ENCODE assay signal across 8 mouse cellular contexts in genomic region chr3:133091121-133091663, GRCm38 (mm10). TPM values are rescaled to one million over a fixed set of nuclear protein-coding genes. Genes with fewer than 3 reads are reported as not detected.
DNase-seq lines count a peak whose midpoint lies in the region; ATAC-seq lines count a peak whose summit lies in the region.

No protein-coding gene starts in this region.

- no peaks in the 10 kb centered on the region for H3K36me3 ChIP-seq in heart, embryonic 13.5 days
- H3K36me3 ChIP-seq in embryonic facial prominence, embryonic 10.5 days (replicated peaks), result peaks cover 5% of the 10 kb centered on the region; the same call in 1 of the 2 replicates
- H3K36me3 ChIP-seq in hindbrain, embryonic 11.5 days (ENCODE audit: control insufficient read depth, insufficient read depth, low read length), result no peaks in the 10 kb centered on the region
- no peaks in the 10 kb centered on the region for H3K36me3 ChIP-seq in limb, embryonic 12.5 days
- H3K36me3 ChIP-seq in neural tube, embryonic 13.5 days, result no peaks in the 10 kb centered on the region

- no peaks in the 10 kb centered on the region for H3K27me3 ChIP-seq in heart, embryonic 13.5 days (replicated peaks)
- no peaks in the 10 kb centered on the region for H3K27me3 ChIP-seq in embryonic facial prominence, embryonic 10.5 days (replicated peaks; ENCODE audit: low read depth, poor library complexity, severe bottlenecking)
- no peaks in the 10 kb centered on the region for H3K27me3 ChIP-seq in hindbrain, embryonic 11.5 days (ENCODE audit: control insufficient read depth, insufficient read depth, low read length)
- H3K27me3 ChIP-seq in limb, embryonic 12.5 days, result no peaks in the 10 kb centered on the region
- no peaks in the 10 kb centered on the region for H3K27me3 ChIP-seq in neural tube, embryonic 13.5 days

- peak overlapping the region; percentile 98 for H3K27ac ChIP-seq in heart, embryonic 13.5 days (replicated peaks)
- H3K27ac ChIP-seq in embryonic facial prominence, embryonic 10.5 days (replicated peaks), result peak overlapping the region; percentile 94
- peak overlapping the region; percentile 95 for H3K27ac ChIP-seq in hindbrain, embryonic 11.5 days (ENCODE audit: low read depth, low read length)
- H3K27ac ChIP-seq in limb, embryonic 12.5 days, result peak overlapping the region; percentile 99
- H3K27ac ChIP-seq in neural tube, embryonic 13.5 days (replicated peaks), result peak overlapping the region; percentile 97

- ATAC-seq in heart, embryonic 13.5 days (ENCODE audit: extremely low read depth, insufficient number of reproducible peaks, low FRiP score, low TSS enrichment), result peak; percentile 59
- ATAC-seq in hindbrain, embryonic 11.5 days (ENCODE audit: low FRiP score), result peak; percentile 88
- peak; percentile 86 for ATAC-seq in limb, embryonic 12.5 days (ENCODE audit: insufficient number of reproducible peaks, insufficient read depth, low FRiP score, low TSS enrichment, low read depth)
- ATAC-seq in neural tube, embryonic 13.5 days (ENCODE audit: low read depth), result peak; percentile 87

- peak overlapping the region; percentile 80 for H3K4me2 ChIP-seq in heart, embryonic 13.5 days
- H3K4me2 ChIP-seq in hindbrain, embryonic 11.5 days (replicated peaks; ENCODE audit: low read depth, low read length), result peak overlapping the region; percentile 58
- H3K4me2 ChIP-seq in limb, embryonic 12.5 days, result peak overlapping the region; percentile 69
- peak overlapping the region; percentile 66 for H3K4me2 ChIP-seq in neural tube, embryonic 13.5 days

- peak overlapping the region; percentile 94 for H3K9ac ChIP-seq in heart, embryonic 13.5 days
- H3K9ac ChIP-seq in hindbrain, embryonic 11.5 days (ENCODE audit: low read depth, low read length), result peak overlapping the region; percentile 88
- H3K9ac ChIP-seq in limb, embryonic 12.5 days (replicated peaks), result peak overlapping the region; percentile 98
- H3K9ac ChIP-seq in neural tube, embryonic 13.5 days, result peak overlapping the region; percentile 95

- H3K9me3 ChIP-seq in heart, embryonic 13.5 days, result no peaks in the 10 kb centered on the region
- H3K9me3 ChIP-seq in embryonic facial prominence, embryonic 10.5 days, result no peaks in the 10 kb centered on the region
- H3K9me3 ChIP-seq in hindbrain, embryonic 11.5 days (ENCODE audit: control insufficient read depth, low read length), result no peaks in the 10 kb centered on the region
- H3K9me3 ChIP-seq in limb, embryonic 12.5 days, result no peaks in the 10 kb centered on the region
- no peaks in the 10 kb centered on the region for H3K9me3 ChIP-seq in neural tube, embryonic 13.5 days

- no peak for DNase-seq in heart, adult 18-20 months
- DNase-seq in ES-CJ7 (ENCODE audit: low read depth, low spot score), result peak; percentile 53
- no peak for DNase-seq in embryonic facial prominence, embryonic 10.5 days (ENCODE audit: low spot score)
- DNase-seq in hindbrain, embryonic 11.5 days (ENCODE audit: low spot score), result no peak
- no peak for DNase-seq in testis, postnatal 14 days (ENCODE audit: low spot score)

- H3K4me1 ChIP-seq in heart, embryonic 13.5 days, result peaks cover 30% of the 10 kb centered on the region
- peaks cover 21% of the 10 kb centered on the region for H3K4me1 ChIP-seq in embryonic facial prominence, embryonic 10.5 days
- H3K4me1 ChIP-seq in hindbrain, embryonic 11.5 days (replicated peaks; ENCODE audit: control insufficient read depth, insufficient read depth, low read length), result no peaks in the 10 kb centered on the region
- peaks cover 20% of the 10 kb centered on the region for H3K4me1 ChIP-seq in limb, embryonic 12.5 days (replicated peaks)
- H3K4me1 ChIP-seq in neural tube, embryonic 13.5 days (replicated peaks), result peaks cover 34% of the 10 kb centered on the region

- under 1% methylated on average over 44 of the region's 44 CpGs for WGBS in heart, embryonic 13.5 days
- under 1% methylated on average over 44 of the region's 44 CpGs for WGBS in embryonic facial prominence, embryonic 10.5 days
- WGBS in hindbrain, embryonic 11.5 days, result under 1% methylated on average over 41 of the region's 44 CpGs
- under 1% methylated on average over 44 of the region's 44 CpGs for WGBS in limb, embryonic 12.5 days
- under 1% methylated on average over 44 of the region's 44 CpGs for WGBS in neural tube, embryonic 13.5 days

- H3K4me3 ChIP-seq in heart, embryonic 13.5 days, result peak overlapping the region; percentile 95
- peak overlapping the region; percentile 89 for H3K4me3 ChIP-seq in embryonic facial prominence, embryonic 10.5 days
- H3K4me3 ChIP-seq in hindbrain, embryonic 11.5 days (ENCODE audit: low read depth, low read length), result peak overlapping the region; percentile 64
- H3K4me3 ChIP-seq in limb, embryonic 12.5 days (replicated peaks), result peak overlapping the region; percentile 73
- peak overlapping the region; percentile 79 for H3K4me3 ChIP-seq in neural tube, embryonic 13.5 days

RNA-seq across cellular contexts. Expression of gene Ints12, which starts 0.4 kb away (rescaled TPM):
- 12.0 and 12.9 TPM in 2 replicates for polyA plus RNA-seq in heart, embryonic 13.5 days (2015; fragmentation: Nextera tagmentation; extraction: Ambion mirVana)
- 10 to 100 TPM in 1 of 2 experiments, 1 to 10 TPM in 1; 8.4 to 10.4 TPM for total RNA-seq in heart, adult 18-20 months (2021)
- 22.5 and 24.0 TPM in 2 replicates for polyA plus RNA-seq in embryonic facial prominence, embryonic 10.5 days (2016; fragmentation: Nextera tagmentation; extraction: Ambion mirVana)
- 23.3 and 28.9 TPM in 2 replicates for polyA plus RNA-seq in hindbrain, embryonic 11.5 days (2014; fragmentation: Nextera tagmentation; extraction: Ambion mirVana)
- 24.0 and 25.9 TPM in 2 replicates for polyA plus RNA-seq in limb, embryonic 12.5 days (2016; fragmentation: Nextera tagmentation; extraction: Ambion mirVana)
- polyA plus RNA-seq in neural tube, embryonic 13.5 days (2015; fragmentation: Nextera tagmentation; extraction: Ambion mirVana), result 18.0 and 21.9 TPM in 2 replicates

RNA-seq across cellular contexts. Expression of gene Gstcd, which starts 0.6 kb away (rescaled TPM):
- polyA plus RNA-seq in heart, embryonic 13.5 days (2015; fragmentation: Nextera tagmentation; extraction: Ambion mirVana), result 3.4 and 3.8 TPM in 2 replicates
- total RNA-seq in heart, adult 18-20 months (2021), result 1 to 10 TPM; 2.7 to 3.7 TPM
- polyA plus RNA-seq in embryonic facial prominence, embryonic 10.5 days (2016; fragmentation: Nextera tagmentation; extraction: Ambion mirVana), result 9.7 and 10.2 TPM in 2 replicates
- polyA plus RNA-seq in hindbrain, embryonic 11.5 days (2014; fragmentation: Nextera tagmentation; extraction: Ambion mirVana), result 9.2 and 12.7 TPM in 2 replicates
- 8.6 and 9.3 TPM in 2 replicates for polyA plus RNA-seq in limb, embryonic 12.5 days (2016; fragmentation: Nextera tagmentation; extraction: Ambion mirVana)
- 4.1 and 5.7 TPM in 2 replicates for polyA plus RNA-seq in neural tube, embryonic 13.5 days (2015; fragmentation: Nextera tagmentation; extraction: Ambion mirVana)
